Mouse (Mus musculus) kidney, adult 18-20 months (tissue): ENCODE measurements around the gene Ap3s2.

Experiments used
- DNase-seq: peaks from one replicate; pipeline ENCODE4 v3.0.0; 2021

The Ap3s2 gene

DNA sequence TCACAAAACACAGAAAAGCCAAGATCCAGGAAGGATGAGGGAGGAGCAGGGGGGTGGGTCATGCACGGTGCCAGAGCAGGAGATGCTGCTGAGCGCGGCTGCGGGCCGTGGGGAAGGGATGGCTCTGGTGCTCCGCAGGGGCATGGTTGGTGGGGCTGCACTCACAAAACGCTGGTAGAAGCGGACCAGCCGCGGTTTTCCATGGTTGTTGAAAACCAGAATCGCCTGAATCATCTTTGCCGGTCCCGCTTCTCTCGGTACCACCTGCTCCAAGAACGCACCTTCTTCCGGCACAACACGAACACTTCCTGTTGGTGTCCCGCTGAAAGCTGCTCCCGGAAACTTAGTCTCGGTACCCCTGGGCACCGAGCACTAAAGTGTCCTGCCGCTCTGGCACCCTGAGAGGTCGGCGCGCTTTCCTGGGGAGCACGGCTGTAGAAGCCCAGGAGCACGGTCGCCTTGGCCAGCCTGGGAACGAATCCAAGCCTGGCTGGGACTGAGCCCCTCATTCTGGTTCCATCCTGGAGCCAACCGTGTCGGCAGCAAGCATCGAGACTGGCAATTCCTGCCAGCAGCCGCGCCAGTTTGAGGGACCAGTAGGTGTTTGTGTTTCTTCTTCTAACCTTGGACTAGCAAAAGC, at the start of gene Ap3s2:
Gene Ap3s2, minus strand, starts transcription at position 306 of the 640 bp plus-strand sequence.
- peak; percentile 92 for DNase-seq

DNA sequence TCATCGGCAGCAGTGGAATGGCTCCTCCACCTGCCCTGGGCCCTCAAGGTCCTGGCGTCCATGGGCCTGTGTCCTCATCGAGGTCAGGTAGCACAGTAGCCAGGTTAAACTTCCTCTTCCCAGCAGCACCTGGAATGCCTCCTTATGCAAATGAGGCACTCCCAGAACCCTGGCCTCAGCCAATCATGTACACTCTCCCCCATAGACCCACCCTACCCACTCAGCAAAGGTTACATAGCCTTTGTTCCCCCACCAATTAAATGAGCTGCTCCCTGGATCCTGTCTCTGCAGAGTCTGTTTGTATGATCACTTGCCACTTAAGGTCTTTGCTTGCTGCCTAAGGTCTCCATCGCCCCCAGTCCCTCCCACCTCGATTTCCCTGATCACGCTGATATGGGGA, 47.9 kb upstream of the Ap3s2 start:
- no peak for DNase-seq

GRCm38 (mm10) chr7:79961600-79961999, 41.2 kb upstream of the Ap3s2 start:
- no peak for DNase-seq

DNA sequence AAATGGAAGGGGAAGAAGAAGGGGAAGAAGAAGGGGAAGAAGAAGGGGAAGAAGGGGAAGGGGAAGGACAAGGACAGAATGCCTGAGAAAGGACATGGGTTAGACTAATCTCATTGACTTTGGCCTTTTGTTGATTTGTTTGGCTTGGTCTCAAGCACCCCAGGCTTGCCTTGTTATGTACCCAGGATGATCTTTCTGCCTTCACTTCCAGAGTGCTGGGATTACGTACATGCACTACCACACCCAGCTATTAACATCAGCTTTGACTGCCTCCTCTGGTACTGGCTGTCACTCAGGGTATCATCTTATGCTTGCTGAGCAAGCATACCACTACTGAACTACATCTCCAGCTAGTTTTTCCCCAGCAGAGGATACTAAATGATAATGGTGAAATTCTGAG, 35.7 kb upstream of the Ap3s2 start:
- no peak for DNase-seq

DNA sequence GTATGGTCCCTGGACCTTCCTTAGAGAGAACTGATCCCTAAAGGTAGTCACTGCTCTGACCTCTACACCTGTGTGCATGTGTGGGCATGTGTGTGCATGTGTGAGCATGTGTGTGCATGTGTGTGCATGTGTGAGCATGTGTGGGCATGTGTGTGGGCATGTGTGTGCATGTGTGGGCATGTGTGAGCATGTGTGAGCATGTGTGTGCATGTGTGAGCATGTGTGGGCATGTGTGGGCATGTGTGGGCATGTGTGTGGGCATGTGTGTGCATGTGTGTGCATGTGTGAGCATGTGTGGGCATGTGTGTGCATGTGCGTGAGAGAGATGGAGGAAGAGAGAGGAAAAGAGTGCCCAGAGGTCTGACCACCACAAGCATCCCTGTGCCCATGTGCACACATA, 34.4 kb upstream of the Ap3s2 start:
- DNase-seq, result no peak

DNA sequence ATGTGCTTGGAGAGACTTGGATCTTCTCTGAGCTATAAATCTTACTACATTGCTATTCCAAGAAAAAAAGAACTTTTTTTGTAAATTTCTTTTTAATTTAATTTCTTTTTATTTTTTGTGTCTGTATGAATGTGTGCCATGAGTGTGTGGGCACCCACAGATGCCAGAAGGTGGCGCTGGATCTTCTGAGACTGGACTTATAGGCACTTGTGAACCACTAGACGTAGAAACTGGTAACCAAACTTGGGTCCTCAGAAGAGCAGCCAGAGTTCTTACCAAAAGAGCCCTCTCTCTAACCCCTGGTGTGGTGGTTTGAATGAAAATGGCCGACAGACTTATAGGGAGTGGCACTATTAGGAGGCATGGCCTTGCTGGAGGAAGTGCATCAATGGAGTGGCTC, 30.6 kb upstream of the Ap3s2 start:
- DNase-seq, result no peak

GRCm38 (mm10) chr7:79950236-79950635, 29.8 kb upstream of the Ap3s2 start:
- DNase-seq, result no peak

DNA sequence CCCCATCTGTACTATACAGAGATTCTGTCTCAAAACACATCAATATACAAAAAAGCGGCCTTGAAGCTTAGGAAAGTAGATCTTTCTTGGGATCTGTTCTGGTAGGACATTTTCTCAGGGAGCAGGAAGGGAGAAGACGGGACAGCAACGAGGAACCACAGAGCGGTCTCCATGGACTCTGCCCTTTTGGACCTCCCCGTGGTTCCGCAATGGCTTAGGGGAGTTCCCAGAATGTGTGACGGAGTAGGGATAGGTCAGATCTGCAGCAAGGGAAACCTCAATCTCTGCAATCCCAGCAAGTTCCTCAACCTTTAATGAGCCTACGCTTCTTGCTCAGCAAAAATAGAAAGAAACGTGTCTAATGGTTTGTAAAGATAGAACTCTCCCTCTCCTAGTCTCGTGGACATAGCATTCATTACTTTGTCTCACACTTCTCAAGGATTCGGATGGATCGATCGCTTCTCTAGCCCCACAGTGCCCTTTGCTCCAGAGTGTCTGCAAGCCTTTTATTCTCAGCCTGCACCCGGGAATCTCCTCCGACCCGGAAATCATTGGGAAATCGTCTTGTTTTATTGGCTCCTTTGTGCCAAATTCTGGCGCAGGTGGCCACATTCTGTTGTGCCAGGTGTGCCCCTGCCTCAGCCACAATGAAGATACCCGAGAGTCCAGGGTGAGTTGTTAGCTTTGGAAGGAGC, 15.2 kb upstream of the Ap3s2 start:
- peak; percentile 76 for DNase-seq

GRCm38 (mm10) chr7:79934862-79935510, 14.5 kb upstream of the Ap3s2 start, which contains the start of gene Arpin:
Arpin (minus strand) TSS chr7:79935359.
- DNase-seq, result peak; percentile 81

- DNase-seq, result peak; percentile 22
Observed at GRCm38 (mm10) chr7:79934461-79934860, 14.0 kb upstream of the Ap3s2 start.

DNA sequence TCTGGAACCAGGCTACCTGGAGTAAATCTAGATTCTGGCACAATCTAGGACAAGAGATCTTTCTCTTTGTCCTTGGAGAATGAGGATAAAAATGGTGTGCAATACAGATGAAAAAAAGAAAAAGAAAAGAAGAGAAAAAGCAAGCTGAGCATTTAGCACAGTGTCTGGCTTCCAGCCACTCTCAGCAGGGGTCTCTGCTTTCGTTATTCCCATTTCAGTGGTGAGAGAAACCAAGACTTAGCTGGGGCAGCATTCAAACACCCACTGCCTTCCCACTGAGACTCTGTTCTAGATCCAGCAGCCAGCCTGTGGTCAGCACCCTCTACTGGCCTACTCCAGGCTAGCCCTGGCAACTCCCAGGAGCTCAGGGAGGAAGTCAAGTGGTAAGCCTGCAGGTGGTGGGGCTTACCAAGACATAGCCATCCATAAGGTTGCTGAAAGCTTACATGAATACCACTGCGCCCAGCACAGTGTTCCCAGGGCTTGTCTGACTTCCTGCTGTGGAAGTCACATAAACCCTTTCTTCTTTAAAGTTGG, 8.1 kb upstream of the Ap3s2 start:
- DNase-seq, result no peak

DNA sequence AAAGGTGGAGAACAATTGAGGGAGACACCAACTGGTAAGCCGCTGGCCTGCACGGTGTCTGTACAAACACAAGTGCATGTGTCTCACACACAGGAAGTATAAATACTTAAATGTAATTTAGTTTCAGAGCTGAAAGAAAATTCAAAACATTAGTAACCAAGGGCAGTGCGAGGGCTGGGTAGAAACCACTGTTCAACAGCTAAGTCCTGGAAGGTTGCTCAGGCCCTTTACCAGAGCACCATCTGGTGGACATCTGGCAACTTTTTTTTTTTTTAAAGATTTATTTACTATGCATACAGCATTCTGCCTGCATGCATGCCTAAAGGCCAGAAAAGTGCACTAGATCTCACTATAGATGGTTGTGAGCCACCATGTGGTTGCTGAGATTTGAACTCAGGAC, 5.9 kb downstream of the Ap3s2 start:
- peak; percentile 28 for DNase-seq

DNA sequence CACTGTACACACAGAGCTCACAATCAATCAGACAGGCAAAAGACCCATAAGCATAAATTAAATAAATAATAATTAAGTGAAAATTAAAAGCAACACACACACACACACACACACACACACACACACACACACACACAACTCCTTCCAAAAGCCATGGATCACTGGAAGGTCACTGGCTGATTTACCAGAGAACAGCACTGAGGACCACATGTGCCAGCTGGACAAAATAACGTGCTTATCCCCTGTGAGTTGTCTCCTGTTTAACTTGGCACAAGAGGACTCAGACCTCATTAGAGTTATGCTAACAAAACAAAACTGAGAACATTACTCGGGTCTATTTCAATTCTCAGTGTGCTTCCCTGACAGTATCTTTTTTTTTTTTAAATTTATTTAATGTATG, 13.1 kb downstream of the Ap3s2 start:
- no peak for DNase-seq

DNA sequence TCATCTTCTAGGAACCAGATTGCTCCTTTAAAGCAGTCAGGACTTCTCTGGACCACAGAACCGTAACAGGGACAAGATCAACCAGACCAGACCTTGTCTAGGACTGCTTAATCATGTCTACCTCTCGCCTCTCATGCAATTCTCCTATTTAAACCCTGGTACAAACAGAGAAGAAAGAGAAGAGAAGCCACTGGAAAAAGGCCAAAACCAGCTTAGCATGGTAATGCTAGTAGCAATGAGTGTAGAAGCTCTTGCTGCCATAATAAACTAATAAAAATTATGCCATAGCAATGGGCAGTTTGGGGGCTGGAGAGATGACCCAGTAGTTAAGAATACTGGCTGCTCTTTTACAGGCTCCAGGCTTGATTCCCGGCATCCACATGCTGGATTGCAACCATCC, 13.5 kb downstream of the Ap3s2 start:
- no peak for DNase-seq

GRCm38 (mm10) chr7:79905193-79905592, 15.3 kb downstream of the Ap3s2 start:
- DNase-seq, result no peak

DNA sequence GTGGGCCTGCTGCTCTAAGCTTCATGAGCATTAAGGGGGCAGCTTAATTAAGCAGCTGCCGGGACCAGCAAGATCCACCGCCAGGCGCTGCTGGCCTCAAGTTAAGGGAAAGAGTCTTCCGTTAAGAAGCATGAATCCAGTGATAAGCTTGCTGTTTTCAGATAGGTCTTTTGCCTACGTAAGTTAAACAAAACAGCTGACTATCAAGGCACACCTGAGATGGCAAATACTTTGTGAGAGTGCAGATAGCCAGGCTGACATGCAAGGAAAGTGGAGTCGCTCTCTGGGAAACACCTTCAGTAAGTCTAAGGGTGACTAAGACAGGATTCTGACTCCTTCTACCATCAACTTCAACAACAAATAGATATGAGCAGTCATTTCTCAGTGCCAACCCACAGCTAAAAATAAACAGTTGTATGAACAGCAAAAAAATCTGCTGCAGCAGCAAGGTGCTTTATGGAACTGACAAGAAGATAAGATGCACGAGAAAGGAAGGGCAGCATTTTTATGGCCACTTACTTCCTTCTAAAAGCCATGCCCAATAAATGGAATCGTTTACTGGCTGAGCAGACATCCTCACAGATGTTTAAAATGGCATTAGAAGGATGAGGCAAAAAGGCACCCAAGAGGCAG, 17.2 kb downstream of the Ap3s2 start:
- no peak for DNase-seq

GRCm38 (mm10) chr7:79900753-79901152, 19.7 kb downstream of the Ap3s2 start:
- DNase-seq, result no peak

DNA sequence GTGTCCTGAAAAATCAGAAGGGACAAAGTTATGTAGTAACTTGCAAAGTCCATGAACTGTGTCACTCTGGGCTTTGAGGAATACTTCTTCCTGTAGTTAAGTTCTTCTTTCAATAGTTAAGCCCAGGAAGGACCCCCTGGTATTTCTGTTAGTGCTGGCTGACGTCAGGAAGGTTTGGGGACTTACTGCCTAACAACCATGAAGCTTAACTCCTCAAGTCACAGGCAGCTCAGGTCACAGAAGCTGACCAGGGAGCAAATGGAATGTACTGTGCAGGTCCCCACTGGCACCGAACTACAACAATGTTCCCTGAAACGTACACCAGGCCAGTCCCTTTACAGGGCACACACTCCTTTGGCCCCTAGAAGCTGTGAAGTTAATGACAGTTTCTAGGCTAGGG, 25.2 kb downstream of the Ap3s2 start:
- no peak for DNase-seq

DNA sequence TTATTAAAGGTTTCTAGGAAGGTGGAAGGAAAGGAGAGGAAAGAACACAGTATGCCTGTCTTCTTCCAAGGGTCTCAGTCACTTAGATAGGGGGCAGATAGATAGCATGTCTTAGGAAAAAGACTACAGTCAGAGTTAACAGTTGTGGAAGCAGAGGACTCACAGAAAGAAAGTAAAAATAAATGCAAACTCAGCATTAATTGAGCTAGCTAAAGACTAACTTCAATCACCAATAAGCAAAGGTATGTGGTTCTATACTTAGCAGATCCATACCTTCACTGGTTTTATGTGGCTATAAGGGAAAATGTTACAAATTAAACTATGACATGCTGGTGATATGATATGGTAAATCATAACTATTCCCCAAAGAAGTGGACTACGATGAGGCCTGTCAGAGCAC, 25.7 kb downstream of the Ap3s2 start:
- no peak for DNase-seq

DNA sequence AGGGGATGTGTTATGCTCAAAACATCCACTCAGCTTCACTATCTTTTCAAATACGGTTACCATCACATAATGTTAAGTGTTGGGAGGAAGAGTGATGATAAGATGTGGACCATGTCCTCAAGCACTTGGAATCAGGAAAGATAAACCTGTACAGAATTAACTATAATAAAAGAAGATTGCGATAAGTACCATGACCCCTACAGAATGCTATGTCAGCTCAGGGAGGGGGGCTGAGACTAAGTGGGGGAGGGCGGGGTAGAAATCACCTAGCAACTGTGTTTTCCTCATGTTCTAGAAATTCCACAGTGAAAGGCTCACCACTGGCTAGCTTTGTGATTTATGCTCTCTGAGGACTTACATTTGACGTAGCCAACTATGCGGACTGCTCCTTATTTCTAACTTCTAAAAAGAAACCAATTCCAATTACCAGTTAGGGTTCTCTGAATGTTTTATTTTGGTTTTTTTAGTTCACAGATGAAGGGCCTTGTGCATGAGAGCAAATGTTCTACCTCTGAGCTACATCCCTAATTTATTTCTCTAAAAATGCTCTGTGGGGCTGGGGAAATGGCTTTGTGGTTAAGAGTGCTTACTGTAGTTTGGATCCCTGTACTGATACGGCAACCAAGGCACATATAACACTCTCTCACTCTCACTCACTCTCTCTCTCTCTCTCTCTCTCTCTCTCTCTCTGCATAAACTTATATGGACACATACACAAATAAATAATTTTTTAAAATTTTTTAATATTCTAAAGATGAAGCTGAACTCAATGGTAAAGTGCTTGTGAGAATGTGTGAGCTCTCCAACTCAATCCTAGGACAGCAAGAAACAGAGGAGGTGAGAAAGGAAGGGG, 27.6 kb downstream of the Ap3s2 start:
- no peak for DNase-seq

GRCm38 (mm10) chr7:79890436-79891221, 29.8 kb downstream of the Ap3s2 start:
- peak; percentile 49 for DNase-seq

DNA sequence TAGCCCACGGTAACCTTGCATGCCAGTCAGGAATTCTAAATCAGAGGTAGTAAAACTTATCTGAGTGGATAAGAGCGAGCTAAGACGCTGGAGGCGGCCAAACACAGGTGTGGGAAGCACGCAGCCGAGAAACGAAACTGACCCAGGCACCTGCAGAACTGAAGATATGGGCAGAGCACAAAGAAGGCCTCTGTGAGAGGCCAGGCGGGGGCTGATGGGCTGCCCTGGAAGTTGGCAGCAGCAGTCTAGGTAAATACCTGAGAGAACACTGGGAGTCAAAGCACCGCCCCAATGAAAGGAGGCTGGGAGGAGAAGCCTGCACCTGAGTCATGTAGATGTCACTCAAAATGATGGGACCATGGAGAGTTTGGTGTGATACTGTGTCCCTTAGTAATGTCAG, 31.8 kb downstream of the Ap3s2 start:
- DNase-seq, result no peak
